Mouse (Mus musculus) MEL (cell line): ENCODE data around the gene Tmem178b. TPM values are rescaled to one million over a fixed set of nuclear protein-coding genes. Genes with fewer than 3 reads are reported as not detected.

Experiments
- DNase-seq: peaks from one replicate; pipeline ENCODE4 v3.0.0; 2011; ENCODE audit warnings: low read depth, low spot score
- H3K27ac ChIP-seq: 2 replicates; pipeline ENCODE4 v1.5.1; 2012; ENCODE audit warnings: low read depth, mild to moderate bottlenecking, control low read depth, low read length, moderate library complexity; ENCODE audit not compliant: control insufficient read depth
- H3K27me3 ChIP-seq, 2 experiments: fragments of 150-350 bp in 1 of 2; sonication (generic) in 1 of 2; 2 replicates each; pipeline ENCODE4 v1.6.1; 2012; ENCODE audit warnings: low read length in 2 of 2, mild to moderate bottlenecking in 2 of 2, improper control_type of control experiment in 1 of 2, moderate library complexity in 1 of 2; ENCODE audit not compliant: insufficient read depth in 2 of 2, control insufficient read depth in 1 of 2
- H3K36me3 ChIP-seq, 2 experiments: 2 replicates each; pipeline ENCODE4 v1.6.1; 2012 to 2014; ENCODE audit warnings: low read length in 2 of 2, improper control_type of control experiment in 1 of 2, inconsistent platforms in 1 of 2, mild to moderate bottlenecking in 1 of 2; ENCODE audit not compliant: insufficient read depth in 2 of 2, control insufficient read depth in 1 of 2
- H3K4me1 ChIP-seq, 2 experiments: fragments of 150-350 bp in 1 of 2; sonication (generic) in 1 of 2; 2 replicates each; pipeline ENCODE4 v1.6.1; 2012; ENCODE audit warnings: low read length in 2 of 2, improper control_type of control experiment in 1 of 2, mild to moderate bottlenecking in 1 of 2; ENCODE audit not compliant: insufficient read depth in 2 of 2, control insufficient read depth in 1 of 2
- H3K4me3 ChIP-seq, 2 experiments: fragments of 150-350 bp in 1 of 2; sonication (generic) in 1 of 2; 2 replicates each; pipeline ENCODE4 v1.5.1; 2012; ENCODE audit warnings: low read depth in 2 of 2, low read length in 2 of 2, mild to moderate bottlenecking in 2 of 2, moderate library complexity in 2 of 2, control low read depth in 1 of 2, improper control_type of control experiment in 1 of 2; ENCODE audit not compliant: control insufficient read depth in 1 of 2, insufficient read depth in 1 of 2
- H3K79me2 ChIP-seq: 2 replicates; pipeline ENCODE4 v1.6.1; 2012; ENCODE audit warnings: mild to moderate bottlenecking, low read length, moderate library complexity; ENCODE audit not compliant: control insufficient read depth, poor library complexity, insufficient read depth
- H3K9ac ChIP-seq: 2 replicates; pipeline ENCODE4 v1.6.1; 2012; ENCODE audit warnings: low read depth, mild to moderate bottlenecking, control low read depth, low read length, moderate library complexity; ENCODE audit not compliant: control insufficient read depth, poor library complexity, severe bottlenecking
- H3K9me3 ChIP-seq: fragments of 150-350 bp; sonication (generic); replicated peaks from 2 replicates; pipeline ENCODE4 v1.6.1; 2012; ENCODE audit warnings: mild to moderate bottlenecking, low read length, improper control_type of control experiment, moderate library complexity; ENCODE audit not compliant: insufficient read depth
- BHLHE40 ChIP-seq: IDR thresholded peaks from 2 replicates; pipeline ENCODE4 v1.6.1; 2012; ENCODE audit warnings: low read depth, mild to moderate bottlenecking, inconsistent platforms, low read length, improper control_type of control experiment, borderline replicate concordance
- CHD1 ChIP-seq: IDR thresholded peaks from 2 replicates; pipeline ENCODE4 v1.6.1; 2012; ENCODE audit warnings: low read depth, mild to moderate bottlenecking, inconsistent platforms, low read length, improper control_type of control experiment
- CHD2 ChIP-seq: IDR thresholded peaks from 2 replicates; pipeline ENCODE4 v1.6.1; 2011; ENCODE audit warnings: low read length, improper control_type of control experiment
- CTCF ChIP-seq, 3 experiments: IDR thresholded peaks in 2 of 3; conservative IDR thresholded peaks in 1 of 3; 2 replicates each; pipeline ENCODE4 v1.5.1; 2011 to 2012; ENCODE audit warnings: low read length in 3 of 3, low read depth in 2 of 3, mild to moderate bottlenecking in 2 of 3, improper control_type of control experiment in 1 of 3, inconsistent platforms in 1 of 3, mixed read lengths in 1 of 3, moderate library complexity in 1 of 3; ENCODE audit not compliant: control insufficient read depth in 1 of 3, insufficient read depth in 1 of 3, poor library complexity in 1 of 3, severe bottlenecking in 1 of 3
- E2F4 ChIP-seq: IDR thresholded peaks from 2 replicates; pipeline ENCODE4 v1.6.1; 2011; ENCODE audit warnings: low read depth, low read length, improper control_type of control experiment, borderline replicate concordance
- ELF1 ChIP-seq: IDR thresholded peaks from 2 replicates; pipeline ENCODE4 v1.6.1; 2014; ENCODE audit warnings: low read depth, mild to moderate bottlenecking, inconsistent platforms, low read length, improper control_type of control experiment, moderate library complexity
- EP300 ChIP-seq, 2 experiments: IDR thresholded peaks; 2 replicates each; pipeline ENCODE4 v1.6.1; 2011; ENCODE audit warnings: improper control_type of control experiment in 2 of 2, low read length in 2 of 2, low read depth in 1 of 2, mild to moderate bottlenecking in 1 of 2
- ETS1 ChIP-seq: IDR thresholded peaks from 2 replicates; pipeline ENCODE4 v1.6.1; 2012; ENCODE audit warnings: low read depth, mild to moderate bottlenecking, inconsistent platforms, low read length, improper control_type of control experiment, moderate library complexity
- GABPA ChIP-seq: IDR thresholded peaks from 2 replicates; pipeline ENCODE4 v1.6.1; 2012; ENCODE audit warnings: low read depth, mild to moderate bottlenecking, inconsistent platforms, low read length, improper control_type of control experiment, moderate library complexity
- MAFK ChIP-seq: IDR thresholded peaks from 2 replicates; pipeline ENCODE4 v1.6.1; 2011; ENCODE audit warnings: low read depth, mild to moderate bottlenecking, low read length, improper control_type of control experiment, borderline replicate concordance
- MAZ ChIP-seq: IDR thresholded peaks from 2 replicates; pipeline ENCODE4 v1.6.1; 2012; ENCODE audit warnings: low read depth, mild to moderate bottlenecking, inconsistent platforms, low read length, improper control_type of control experiment
- MEF2A ChIP-seq: IDR thresholded peaks from 2 replicates; pipeline ENCODE4 v1.6.1; 2014; ENCODE audit warnings: low read depth, mild to moderate bottlenecking, inconsistent platforms, low read length, improper control_type of control experiment; ENCODE audit not compliant: poor library complexity, insufficient replicate concordance, severe bottlenecking; ENCODE audit errors: extremely low read depth
- NRF1 ChIP-seq: IDR thresholded peaks from 2 replicates; pipeline ENCODE4 v1.6.1; 2014; ENCODE audit warnings: low read depth, mild to moderate bottlenecking, inconsistent platforms, low read length, improper control_type of control experiment, moderate library complexity; ENCODE audit not compliant: poor library complexity, insufficient read depth, severe bottlenecking
- POLR2A ChIP-seq, 2 experiments: IDR thresholded peaks; 2 replicates each; pipeline ENCODE4 v1.6.1; 2011 to 2012; ENCODE audit warnings: low read length in 2 of 2, mild to moderate bottlenecking in 2 of 2, control low read depth in 1 of 2, improper control_type of control experiment in 1 of 2, low read depth in 1 of 2, moderate library complexity in 1 of 2; ENCODE audit not compliant: control insufficient read depth in 1 of 2, insufficient read depth in 1 of 2, poor library complexity in 1 of 2
- RAD21 ChIP-seq: IDR thresholded peaks from 2 replicates; pipeline ENCODE4 v1.6.1; 2011; ENCODE audit warnings: mild to moderate bottlenecking, low read depth, low read length, improper control_type of control experiment
- RCOR1 ChIP-seq: IDR thresholded peaks from 2 replicates; pipeline ENCODE4 v1.6.1; 2012; ENCODE audit warnings: low read depth, mild to moderate bottlenecking, inconsistent platforms, low read length, improper control_type of control experiment
- SIN3A ChIP-seq: IDR thresholded peaks from 2 replicates; pipeline ENCODE4 v1.6.1; 2012; ENCODE audit warnings: low read length, improper control_type of control experiment, inconsistent platforms
- SMC3 ChIP-seq: IDR thresholded peaks from 2 replicates; pipeline ENCODE4 v1.6.1; 2011; ENCODE audit warnings: low read depth, low read length, improper control_type of control experiment
- TAL1 ChIP-seq: IDR thresholded peaks from 2 replicates; pipeline ENCODE4 v1.6.1; 2012; ENCODE audit warnings: mild to moderate bottlenecking, inconsistent platforms, low read length, moderate library complexity, mixed read lengths
- UBTF ChIP-seq: IDR thresholded peaks from 2 replicates; pipeline ENCODE4 v1.6.1; 2012; ENCODE audit warnings: low read depth, mild to moderate bottlenecking, inconsistent platforms, low read length, improper control_type of control experiment, moderate library complexity, borderline replicate concordance; ENCODE audit not compliant: insufficient read depth
- USF1 ChIP-seq: IDR thresholded peaks from 2 replicates; pipeline ENCODE4 v1.6.1; 2014; ENCODE audit warnings: low read depth, mild to moderate bottlenecking, inconsistent platforms, low read length, improper control_type of control experiment, moderate library complexity
- ZC3H11A ChIP-seq: IDR thresholded peaks from 2 replicates; pipeline ENCODE4 v1.6.1; 2012; ENCODE audit warnings: low read depth, mild to moderate bottlenecking, inconsistent platforms, low read length, improper control_type of control experiment
- ZMIZ1 ChIP-seq: IDR thresholded peaks from 2 replicates; pipeline ENCODE4 v1.6.1; 2012; ENCODE audit warnings: low read depth, mild to moderate bottlenecking, inconsistent platforms, low read length, improper control_type of control experiment, moderate library complexity
- ZNF384 ChIP-seq: IDR thresholded peaks from 2 replicates; pipeline ENCODE4 v1.6.1; 2012; ENCODE audit warnings: low read depth, mild to moderate bottlenecking, inconsistent platforms, low read length, improper control_type of control experiment
- polyA plus RNA-seq, 2 experiments: library from polyadenylated mRNA; stranded (reverse) in 1 of 2; unstranded in 1 of 2; fragments of >175 nt in 1 of 2; fragments of >200 nt in 1 of 2; gene quantifications; 2 replicates each; pipeline versions ENCODE4 v1.2.1 to v1.2.4; 2012; ENCODE audit warnings: low replicate concordance in 2 of 2, low read depth in 1 of 2; ENCODE audit not compliant: insufficient read length in 2 of 2, insufficient read depth in 1 of 2, missing spikeins in 1 of 2
- total RNA-seq: library from RNA; depleted of rRNA; stranded (reverse); fragments of 300-350 nt; gene quantifications from 2 replicates; pipeline ENCODE4 v1.2.3, GENCODE M21; 2012

Tmem178b gene
- total and polyA plus RNA-seq, 3 experiments: not detected

- Histone ChIP-seq H3K27me3 (no peaks in the 10 kb centered on the region), H3K4me3 (peak overlapping the region; percentile 16 to 30; a peak in 3 of 4 replicates), H3K36me3 (no peaks in the 10 kb centered on the region), H3K4me1 (peaks cover 0 to 2% of the 10 kb centered on the region in 2 experiments; a peak in 1 of 4 replicates), H3K9ac (no peak overlapping the region), H3K27ac (no peak overlapping the region), H3K9me3 (no peaks in the 10 kb centered on the region), H3K79me2 (no peaks in the 10 kb centered on the region)
- DNase-seq: peak; percentile 71
- TF ChIP-seq RCOR1: no peak
- peak; percentile 57 to 76 (median 61) for TF ChIP-seq CTCF (IDR thresholded peaks at IDR 0.05 in 2 of 3, conservative IDR thresholded peaks at IDR 0.05 in 1 of 3; ENCODE audit: control insufficient read depth in 1 of 3, insufficient read depth in 1 of 3, low read depth in 2 of 3, low read length in 3 of 3, poor library complexity in 1 of 3, severe bottlenecking in 1 of 3)
- no peak for TF ChIP-seq MEF2A
- TF ChIP-seq MAFK: no peak
- no peak for TF ChIP-seq ELF1
- TF ChIP-seq SMC3: peak; percentile 16; the same call in 1 of the 2 replicates
- no peak for TF ChIP-seq TAL1
- no peak for TF ChIP-seq ZMIZ1
- peak; percentile 0; the same call in 1 of the 2 replicates for TF ChIP-seq RAD21
- TF ChIP-seq CHD1: no peak
- TF ChIP-seq ZNF384: no peak
- TF ChIP-seq GABPA: no peak
- TF ChIP-seq ETS1: no peak
Observed at GRCm38 (mm10) chr6:40236841-40237765, 364.0 kb downstream of the Tmem178b start.

GRCm38 (mm10) chr6:40238857-40239256 lies 365.8 kb downstream of the Tmem178b start:
- Histone ChIP-seq H3K27me3 (no peaks in the 10 kb centered on the region), H3K9ac (no peak overlapping the region), H3K4me3 (no peak overlapping the region), H3K4me1 (peaks cover 0 to 2% of the 10 kb centered on the region in 2 experiments; a peak in 1 of 4 replicates), H3K79me2 (no peaks in the 10 kb centered on the region), H3K27ac (no peak overlapping the region), H3K9me3 (no peaks in the 10 kb centered on the region), H3K36me3 (no peaks in the 10 kb centered on the region)
- no peak for DNase-seq
- TF ChIP-seq MAZ (no peak), CHD2 (no peak), USF1 (no peak), RAD21 (no peak), SMC3 (no peak), BHLHE40 (no peak), NRF1 (no peak), ZMIZ1 (no peak), EP300 (IDR thresholded peaks at IDR 0.05; ENCODE audit: low read depth in 1 of 2, low read length in 2 of 2) (no peak), CTCF (IDR thresholded peaks at IDR 0.05 in 2 of 3, conservative IDR thresholded peaks at IDR 0.05 in 1 of 3; ENCODE audit: control insufficient read depth in 1 of 3, insufficient read depth in 1 of 3, low read depth in 2 of 3, low read length in 3 of 3, poor library complexity in 1 of 3, severe bottlenecking in 1 of 3) (no peak), ELF1 (no peak), RCOR1 (no peak), SIN3A (no peak), POLR2A (IDR thresholded peaks at IDR 0.05; ENCODE audit: control insufficient read depth in 1 of 2, insufficient read depth in 1 of 2, low read depth in 1 of 2, low read length in 2 of 2, poor library complexity in 1 of 2) (no peak), E2F4 (no peak), ZC3H11A (no peak), UBTF (no peak)
